Mouse (Mus musculus) ovary, adult 2 months (tissue): ENCODE results near the gene Zfp821. TPM values are rescaled to one million over a fixed set of nuclear protein-coding genes. Genes with fewer than 3 reads are reported as not detected.

Source experiments
- polyA plus RNA-seq: library from polyadenylated mRNA; depleted of rRNA; stranded (reverse); fragments of >200 nt; gene quantifications from 2 replicates; pipeline ENCODE4 v1.2.3, GENCODE M21; 2012; rRNA removed

Gene Zfp821
- polyA plus RNA-seq = 13.0 and 13.5 TPM in 2 replicates

DNA sequence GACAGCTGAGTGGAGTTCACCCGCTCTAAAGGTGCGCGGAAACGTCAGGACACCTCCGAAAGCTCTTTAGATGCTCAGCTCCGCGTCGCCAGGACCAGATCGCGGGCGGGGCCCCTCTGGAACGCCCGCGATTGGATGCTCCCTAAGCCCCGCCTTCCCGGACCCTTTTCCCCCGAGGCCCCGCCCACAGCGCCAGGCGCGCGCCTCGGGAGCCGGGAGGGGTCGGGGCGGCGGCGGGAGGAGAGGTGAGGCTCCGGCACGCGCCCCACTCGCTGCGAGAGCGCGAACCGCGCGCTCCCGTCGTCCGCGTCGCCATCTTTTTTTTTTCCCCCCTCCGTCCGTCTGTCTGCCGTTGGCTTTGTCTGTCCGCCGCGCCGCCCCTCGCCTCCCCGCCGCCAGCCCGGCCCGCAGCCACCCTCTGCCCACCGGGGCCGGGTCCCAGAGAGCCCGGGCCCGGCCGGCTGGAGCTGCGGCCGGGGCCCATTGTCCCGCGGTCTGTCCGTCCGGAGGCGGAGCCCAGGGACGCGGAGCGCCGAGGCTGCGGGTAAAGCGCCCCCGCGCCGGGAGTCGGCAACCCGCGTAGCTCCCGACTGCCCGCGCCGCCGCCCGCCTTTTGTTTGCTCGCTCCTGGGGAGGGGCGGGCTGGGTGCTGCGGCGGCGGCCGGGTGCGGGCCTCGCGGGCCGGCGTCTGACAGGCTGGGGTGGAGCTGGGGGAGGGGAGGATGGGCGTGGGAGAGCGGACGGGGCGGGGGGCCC lies at the start of gene Zfp821:
TSS of gene Zfp821 (plus strand) at position 227 of the 756 bp plus-strand sequence.

DNA sequence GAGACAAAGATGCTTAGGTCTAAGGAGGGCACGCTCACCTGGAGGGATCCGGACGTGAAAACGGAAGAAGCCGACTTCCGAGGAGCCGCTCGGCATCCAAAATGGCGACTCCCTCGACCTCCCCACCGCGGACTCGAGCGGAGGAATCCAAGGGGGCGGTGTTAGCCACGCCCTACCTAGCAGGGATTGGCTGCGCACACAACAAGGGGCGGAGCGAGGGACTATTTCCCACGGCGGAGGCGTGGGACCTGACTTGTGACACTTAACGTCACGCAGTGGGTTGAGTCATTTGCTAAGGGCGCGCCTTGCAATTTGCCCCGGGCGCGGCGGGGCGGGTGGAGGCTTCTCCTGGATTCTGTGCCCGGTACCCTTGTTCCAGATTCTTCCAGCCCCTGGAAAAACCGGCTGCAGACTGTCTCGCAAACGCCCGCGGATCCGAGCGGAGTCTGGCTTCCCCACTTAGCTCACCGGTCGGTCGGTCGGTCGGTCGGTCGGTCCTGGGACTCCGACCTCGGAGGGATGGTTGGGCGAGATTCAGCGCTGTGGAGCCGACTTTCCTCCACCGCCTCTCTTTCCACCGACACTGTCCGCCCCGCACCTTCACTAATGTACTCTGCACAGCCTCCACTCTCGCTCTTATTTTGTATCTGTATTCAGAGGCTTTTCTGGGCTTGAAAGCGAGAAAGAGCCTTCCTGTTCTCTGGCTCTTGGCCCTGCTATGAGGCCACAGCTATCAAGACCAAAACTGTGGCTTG lies 12.0 kb upstream of the Zfp821 start, which contains the start of gene Ist1:
TSS of gene Ist1 (minus strand) at position 115 of the 755 bp plus-strand sequence.

DNA sequence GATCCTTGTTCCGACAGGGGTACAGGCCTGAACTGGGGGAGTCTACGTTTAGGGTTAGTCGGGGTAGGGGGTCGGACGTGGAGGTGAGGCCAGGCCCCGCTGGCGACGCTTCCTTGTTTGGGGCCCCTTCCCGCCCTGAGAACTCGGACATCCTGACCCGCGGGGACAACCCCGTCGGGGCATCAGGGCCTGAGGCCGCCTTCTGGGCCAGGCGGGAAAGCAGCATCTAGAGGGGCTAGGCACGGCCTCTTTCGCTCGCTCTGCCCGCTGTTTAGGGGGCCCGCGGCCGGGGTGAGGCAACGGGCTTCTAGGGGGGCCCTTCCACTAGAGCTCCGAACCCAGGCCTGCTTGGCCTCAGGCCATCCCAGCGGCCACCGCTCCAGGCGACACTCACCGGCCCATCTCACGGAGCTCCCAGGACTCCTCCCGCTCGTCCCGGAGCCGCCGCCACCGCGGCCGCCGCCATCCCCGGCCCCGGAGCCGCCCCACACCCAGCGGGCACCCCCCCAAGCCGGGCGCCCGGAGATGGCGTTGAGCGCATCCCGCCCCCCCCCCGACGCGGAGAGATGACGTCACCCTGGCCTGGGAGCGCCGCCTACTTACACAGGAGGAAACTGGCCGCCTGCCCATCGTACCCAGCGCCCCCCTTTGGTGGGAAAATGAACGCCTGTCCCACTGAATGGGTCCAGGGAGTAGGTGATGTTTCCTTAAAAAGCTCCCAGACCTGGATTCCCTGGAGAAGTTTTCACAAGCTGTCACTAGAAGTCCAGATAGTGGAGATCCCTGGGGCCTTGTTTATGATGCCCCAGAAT lies 32.1 kb downstream of the Zfp821 start, which contains the start of gene Atxn1l:
TSS of gene Atxn1l (minus strand) at position 503 of the 812 bp plus-strand sequence.

Other genes starting within 250 kb of the Zfp821 start
- 0.03 TPM in 1 of 2 replicates, not detected in the other for gene Pmfbp1, start 211.5 kb upstream of the Zfp821 start, polyA plus RNA-seq
- 22.5 and 22.6 TPM in 2 replicates for gene Dhx38, start 139.7 kb upstream of the Zfp821 start, polyA plus RNA-seq
- 3.8 and 5.0 TPM in 2 replicates for gene Txnl4b, start 139.7 kb upstream of the Zfp821 start, polyA plus RNA-seq
- gene Hp, start 126.4 kb upstream of the Zfp821 start, polyA plus RNA-seq = 153 and 154 TPM in 2 replicates
- gene Dhodh, start 96.9 kb upstream of the Zfp821 start, polyA plus RNA-seq = 34.4 and 39.5 TPM in 2 replicates
- 0.07 and 0.18 TPM in 2 replicates for gene Pkd1l3, start 91.0 kb upstream of the Zfp821 start, polyA plus RNA-seq
- 30.8 and 35.9 TPM in 2 replicates for gene Ist1, start 12.3 kb upstream of the Zfp821 start, polyA plus RNA-seq
- gene Atxn1l, start 32.2 kb downstream of the Zfp821 start, polyA plus RNA-seq = 26.1 and 30.1 TPM in 2 replicates
- 23.4 and 34.1 TPM in 2 replicates for gene Ap1g1, start 73.0 kb downstream of the Zfp821 start, polyA plus RNA-seq
- gene Phlpp2, start 163.0 kb downstream of the Zfp821 start, polyA plus RNA-seq = 9.4 and 10.6 TPM in 2 replicates